Mouse (Mus musculus): ENCODE results near the gene Gabrg1. TPM values are rescaled to one million over a fixed set of nuclear protein-coding genes. Genes with fewer than 3 reads are reported as not detected.

Gabrg1 gene
- total and polyA plus RNA-seq, 3 experiments, result not detected

DNA sequence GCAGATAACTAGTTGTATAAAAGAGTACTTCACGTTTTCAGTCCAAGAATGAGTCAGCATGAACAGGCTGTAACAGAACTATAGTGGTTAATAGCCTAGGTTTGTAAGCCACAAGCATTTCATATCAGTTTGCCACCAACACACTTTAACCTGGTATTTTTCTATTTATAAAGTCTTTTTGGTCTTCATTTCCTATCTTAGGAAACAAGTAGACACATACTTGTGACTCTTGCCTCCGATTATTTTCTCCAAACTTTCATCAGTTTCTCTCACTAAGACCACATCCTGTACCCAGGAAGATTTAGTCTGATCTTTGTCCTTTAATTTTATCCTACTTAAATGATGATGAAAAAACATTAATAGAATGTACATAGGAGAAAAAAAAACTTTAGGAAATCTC lies 23.7 kb downstream of the Gabrg1 start:
- no peaks in the 10 kb centered on the region for H3K36me3 ChIP-seq (replicated peaks in 1 of 2; ENCODE audit: control insufficient read depth in 1 of 2, insufficient read depth in 1 of 2, low read length in 1 of 2)
- no peaks in the 10 kb centered on the region for H3K79me2 ChIP-seq (replicated peaks; ENCODE audit: control insufficient read depth, extremely low read depth, insufficient read depth, poor library complexity, severe bottlenecking)
- in situ Hi-C loops (cut with MboI; ENCODE audit: low pct_ligation_motif_present, low pct_unique_long_range_greater_than_20kb, low sequenced_read_pairs), result no loop called here
- no peaks in the 10 kb centered on the region for H3K27me3 ChIP-seq (replicated peaks)
- H3K9ac ChIP-seq (ENCODE audit: insufficient read depth, low read depth), result no peak overlapping the region
- H3K9me3 ChIP-seq (replicated peaks; ENCODE audit: low read length), result peaks cover 8% of the 10 kb centered on the region
- H3K27ac ChIP-seq (ENCODE audit: insufficient read depth, low read depth), result no peak overlapping the region
- H3K4me1 ChIP-seq (ENCODE audit: control insufficient read depth in 1 of 2, insufficient read depth in 2 of 2), result no peaks in the 10 kb centered on the region
- DNase-seq (ENCODE audit: extremely low read depth), result no peak
- no peak overlapping the region for H3K4me3 ChIP-seq (replicated peaks in 1 of 3; ENCODE audit: low read depth in 2 of 3, low read length in 2 of 3, poor library complexity in 1 of 3)
- no peak for TF ChIP-seq KAT2A (IDR thresholded peaks at IDR 0.05; ENCODE audit: insufficient replicate concordance, low read length)
- TF ChIP-seq EP300 (IDR thresholded peaks at IDR 0.05; ENCODE audit: low read length), result no peak
- TF ChIP-seq HCFC1 (IDR thresholded peaks at IDR 0.05; ENCODE audit: low read depth, low read length), result no peak
- TF ChIP-seq SMC3 (IDR thresholded peaks at IDR 0.05; ENCODE audit: low read depth, low read length), result no peak
- no peak for TF ChIP-seq MYC (IDR thresholded peaks at IDR 0.05; ENCODE audit: low read depth, low read length)
- no peak overlapping the region for H3K4me2 ChIP-seq (ENCODE audit: insufficient read depth, low read depth, poor library complexity, severe bottlenecking)
- dilution Hi-C loops (cut with MboI; ENCODE audit: extremely low pct_ligation_motif_present, extremely low pct_unique_long_range_greater_than_20kb, low sequenced_read_pairs), result no loop called here

DNA sequence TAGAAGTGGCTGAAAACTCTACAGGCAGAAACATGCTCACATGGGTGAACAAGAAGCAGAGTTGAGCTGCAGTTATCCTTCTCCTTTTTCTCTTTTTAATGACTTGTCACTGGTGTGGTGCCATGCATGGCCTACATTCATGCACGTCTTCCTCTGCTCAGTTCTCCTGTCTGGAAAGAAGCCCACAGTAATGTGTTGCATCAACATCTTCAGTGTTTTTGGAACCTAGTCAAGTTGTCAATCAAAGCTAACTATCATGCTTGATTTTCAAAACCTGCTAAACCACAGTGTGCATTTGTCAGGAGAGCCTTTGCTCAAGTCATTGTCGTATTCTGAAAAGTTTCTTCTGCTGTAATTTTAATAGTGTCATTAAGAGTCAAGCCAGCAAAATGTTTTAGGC lies 106.3 kb downstream of the Gabrg1 start:
- Histone ChIP-seq H3K9ac (ENCODE audit: insufficient read depth, low read depth) (no peak overlapping the region), H3K79me2 (replicated peaks; ENCODE audit: control insufficient read depth, extremely low read depth, insufficient read depth, poor library complexity, severe bottlenecking) (no peaks in the 10 kb centered on the region), H3K4me1 (ENCODE audit: control insufficient read depth in 1 of 2, insufficient read depth in 2 of 2) (no peaks in the 10 kb centered on the region), H3K4me3 (replicated peaks in 1 of 3; ENCODE audit: low read depth in 2 of 3, low read length in 2 of 3, poor library complexity in 1 of 3) (no peak overlapping the region), H3K36me3 (replicated peaks in 1 of 2; ENCODE audit: control insufficient read depth in 1 of 2, insufficient read depth in 1 of 2, low read length in 1 of 2) (no peaks in the 10 kb centered on the region), H3K9me3 (replicated peaks; ENCODE audit: low read length) (peaks cover 22% of the 10 kb centered on the region), H3K27ac (ENCODE audit: insufficient read depth, low read depth) (no peak overlapping the region), H3K27me3 (replicated peaks) (no peaks in the 10 kb centered on the region), H3K4me2 (ENCODE audit: insufficient read depth, low read depth, poor library complexity, severe bottlenecking) (no peak overlapping the region)
- TF ChIP-seq NRF1 (IDR thresholded peaks at IDR 0.05; ENCODE audit: low read depth, low read length) (no peak), ZNF384 (IDR thresholded peaks at IDR 0.05; ENCODE audit: low read depth, low read length) (no peak), CHD1 (IDR thresholded peaks at IDR 0.05; ENCODE audit: low read depth, low read length) (no peak), E2F4 (IDR thresholded peaks at IDR 0.05; ENCODE audit: insufficient replicate concordance, low read depth, low read length) (no peak), CTCF (conservative IDR thresholded peaks at IDR 0.05 in 1 of 2, IDR thresholded peaks at IDR 0.05 in 1 of 2; ENCODE audit: low read depth in 2 of 2, low read length in 2 of 2) (no peak), KAT2A (IDR thresholded peaks at IDR 0.05; ENCODE audit: insufficient replicate concordance, low read length) (no peak), POLR2A (IDR thresholded peaks at IDR 0.05; ENCODE audit: low read depth, low read length) (no peak), MXI1 (IDR thresholded peaks at IDR 0.05; ENCODE audit: low read depth, low read length) (no peak), MAX (IDR thresholded peaks at IDR 0.05; ENCODE audit: low read length) (no peak), ZKSCAN1 (IDR thresholded peaks at IDR 0.05; ENCODE audit: borderline replicate concordance, low read depth, low read length) (no peak), IRF4 (IDR thresholded peaks at IDR 0.05; ENCODE audit: low read depth, low read length) (no peak), MAZ (IDR thresholded peaks at IDR 0.05; ENCODE audit: low read depth, low read length) (no peak), BHLHE40 (IDR thresholded peaks at IDR 0.05; ENCODE audit: low read depth, low read length) (no peak), SIN3A (IDR thresholded peaks at IDR 0.05; ENCODE audit: low read length) (no peak), USF2 (conservative IDR thresholded peaks at IDR 0.05; ENCODE audit: low read depth, low read length) (no peak), JUN (IDR thresholded peaks at IDR 0.05; ENCODE audit: insufficient read depth, low read depth, low read length) (no peak), ZMIZ1 (IDR thresholded peaks at IDR 0.05; ENCODE audit: low read depth, low read length) (no peak), PAX5 (IDR thresholded peaks at IDR 0.05; ENCODE audit: low read length) (no peak), ETS1 (conservative IDR thresholded peaks at IDR 0.05; ENCODE audit: low read depth, low read length) (no peak)
- dilution Hi-C loops (cut with MboI; ENCODE audit: extremely low pct_ligation_motif_present, extremely low pct_unique_long_range_greater_than_20kb, low sequenced_read_pairs) (no loop called here), in situ Hi-C loops (cut with MboI; ENCODE audit: low pct_ligation_motif_present, low pct_unique_long_range_greater_than_20kb, low sequenced_read_pairs) (no loop called here)
- no peak for DNase-seq (ENCODE audit: extremely low read depth)
